Mouse (Mus musculus) embryonic facial prominence, embryonic 10.5 days (tissue): ENCODE measurements around the gene Smpd3. TPM values are rescaled to one million over a fixed set of nuclear protein-coding genes. Genes with fewer than 3 reads are reported as not detected.

ENCODE experiments used
- DNase-seq: peaks from one replicate; pipeline ENCODE4 v3.0.0-alpha.2; 2017; ENCODE audit warnings: low spot score
- H3K27ac ChIP-seq: fragments of 300-500 bp; sonication (generic); replicated peaks from 2 replicates; pipeline ENCODE4 v1.5.1; 2016; ENCODE audit warnings: mild to moderate bottlenecking
- H3K27me3 ChIP-seq: fragments of 300-500 bp; sonication (generic); replicated peaks from 2 replicates; pipeline ENCODE4 v1.6.1; 2016; ENCODE audit warnings: low read depth, mild to moderate bottlenecking; ENCODE audit not compliant: poor library complexity, severe bottlenecking
- H3K36me3 ChIP-seq: fragments of 300-500 bp; sonication (generic); replicated peaks from 2 replicates; pipeline ENCODE4 v1.6.1; 2016; ENCODE audit warnings: mild to moderate bottlenecking, moderate library complexity
- H3K4me1 ChIP-seq: fragments of 300-500 bp; sonication (generic); 2 replicates; pipeline ENCODE4 v1.6.1; 2016
- H3K4me3 ChIP-seq: fragments of 300-500 bp; sonication (generic); 2 replicates; pipeline ENCODE4 v1.5.1; 2016; ENCODE audit warnings: mild to moderate bottlenecking, moderate library complexity
- H3K9me3 ChIP-seq: fragments of 300-500 bp; sonication (generic); 2 replicates; pipeline ENCODE4 v1.6.1; 2016; ENCODE audit warnings: mild to moderate bottlenecking
- WGBS: fragments of 180-500 bp; shearing (Covaris S2); methylation state at CpG from one replicate; pipeline ENCODE4 v1.1.7; 2016; 5-methylcytosine and 5-hydroxymethylcytosine counted together
- polyA plus RNA-seq: library from polyadenylated mRNA; unstranded; fragments of >200 nt; fragmentation: Nextera tagmentation; extraction: Ambion mirVana; gene quantifications from 2 replicates; pipeline ENCODE4 v1.2.1, GENCODE M21; 2016

Smpd3 gene
- polyA plus RNA-seq, 1 experiment from 2014 or later, result 4.0 TPM

DNA sequence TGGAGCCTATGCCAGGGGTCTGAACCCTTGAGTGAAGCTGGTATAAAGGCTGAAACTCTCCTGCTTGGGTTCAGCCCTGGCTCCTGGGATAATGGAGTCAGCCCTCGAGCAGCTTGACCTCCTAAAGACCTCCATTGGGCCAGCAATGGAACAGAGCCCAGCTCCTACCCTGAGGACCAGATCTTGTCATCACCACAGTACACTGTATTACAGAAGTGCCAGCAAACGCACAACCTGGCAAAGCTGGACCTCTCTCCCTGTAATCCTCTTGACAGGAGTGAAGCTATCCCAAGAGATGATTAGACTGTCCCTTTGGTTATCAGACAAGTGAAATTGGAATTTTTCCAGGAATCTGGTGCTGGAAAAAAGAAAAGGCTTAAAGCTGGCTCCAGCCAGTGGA, 13.3 kb upstream of the Smpd3 start:
- no peaks in the 10 kb centered on the region for H3K36me3 ChIP-seq
- H3K4me3 ChIP-seq, result no peak overlapping the region
- no peaks in the 10 kb centered on the region for H3K9me3 ChIP-seq
- no peak overlapping the region for H3K27ac ChIP-seq
- no peaks in the 10 kb centered on the region for H3K27me3 ChIP-seq
- WGBS, result 59% methylated on average over 2 of the region's 2 CpGs
- no peak for DNase-seq
- H3K4me1 ChIP-seq, result peaks cover 8% of the 10 kb centered on the region

DNA sequence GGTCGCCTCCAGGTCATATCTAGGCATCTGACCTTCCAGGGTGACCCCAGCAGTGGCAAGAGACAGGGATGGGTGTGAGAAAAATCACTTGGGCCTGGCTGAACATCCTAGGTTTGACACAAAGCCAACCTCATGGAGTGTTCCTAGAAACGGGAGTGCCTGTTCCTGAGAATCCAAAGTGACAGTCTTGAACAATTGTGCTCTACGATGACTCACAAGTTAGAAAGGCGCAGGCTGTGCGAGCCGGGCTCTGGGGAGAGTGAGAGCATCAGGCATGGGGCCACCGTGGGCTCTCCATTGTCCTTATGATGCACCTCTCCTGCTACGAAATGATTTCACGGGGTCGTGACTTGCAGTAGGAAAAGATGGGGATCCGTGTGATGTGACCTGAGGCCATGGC, 11.6 kb upstream of the Smpd3 start:
- 52% methylated on average over 11 of the region's 11 CpGs for WGBS
- no peaks in the 10 kb centered on the region for H3K9me3 ChIP-seq
- H3K4me1 ChIP-seq, result peaks cover 8% of the 10 kb centered on the region

DNA sequence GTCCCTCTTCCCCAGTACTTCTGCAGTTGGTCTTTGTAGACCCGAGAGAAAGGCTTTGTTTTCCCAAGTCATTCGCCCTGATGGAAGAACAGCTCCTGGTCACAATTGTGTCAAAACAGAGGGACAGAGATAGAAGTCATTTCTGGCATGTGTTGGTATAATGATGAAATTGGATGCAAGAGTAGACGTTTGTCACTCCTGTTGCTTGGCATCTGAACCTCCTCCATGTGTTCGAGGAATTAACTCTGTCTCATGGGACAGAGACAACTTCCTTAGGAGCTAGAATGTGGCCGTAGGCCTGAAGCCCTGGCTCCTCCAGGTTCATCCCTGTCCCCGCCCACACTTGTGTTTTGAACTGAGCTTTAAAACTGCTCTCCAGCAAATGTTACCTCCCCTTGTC, 8.3 kb upstream of the Smpd3 start:
- WGBS, result 67% methylated on average over 6 of the region's 6 CpGs
- H3K27ac ChIP-seq, result no peak overlapping the region

More for the DNA sequence above, 11.6 kb upstream of the Smpd3 start:
- Histone ChIP-seq H3K27ac (no peak overlapping the region), H3K4me3 (no peak overlapping the region), H3K27me3 (no peaks in the 10 kb centered on the region), H3K36me3 (no peaks in the 10 kb centered on the region)
- no peak for DNase-seq

DNA sequence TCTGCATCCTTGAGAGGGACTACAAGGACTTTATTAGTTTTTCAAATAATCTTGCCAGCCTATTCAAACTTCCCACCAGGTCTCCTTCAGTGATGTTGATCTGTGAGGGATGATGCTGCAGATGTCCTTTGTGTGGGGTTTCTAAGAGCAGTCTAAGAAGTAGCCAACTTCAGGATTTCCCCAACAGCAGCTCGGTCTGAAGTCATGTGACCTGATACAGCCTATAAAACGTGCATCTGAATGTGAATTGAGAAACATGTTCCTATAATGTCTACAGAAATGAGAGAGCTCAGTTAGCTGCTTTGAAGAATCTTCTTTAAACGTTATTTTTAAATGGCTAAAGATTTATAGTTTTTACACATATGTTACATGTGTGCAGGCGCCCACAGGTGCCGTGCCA, 5.7 kb upstream of the Smpd3 start:
- WGBS, result 76% methylated on average over 5 of the region's 5 CpGs
- no peak for DNase-seq
- no peak overlapping the region for H3K27ac ChIP-seq

More for the DNA sequence above, 8.3 kb upstream of the Smpd3 start:
- DNase-seq, result no peak
- Histone ChIP-seq H3K36me3 (no peaks in the 10 kb centered on the region), H3K4me3 (no peak overlapping the region), H3K27me3 (no peaks in the 10 kb centered on the region), H3K9me3 (no peaks in the 10 kb centered on the region), H3K4me1 (peaks cover 9% of the 10 kb centered on the region)

DNA sequence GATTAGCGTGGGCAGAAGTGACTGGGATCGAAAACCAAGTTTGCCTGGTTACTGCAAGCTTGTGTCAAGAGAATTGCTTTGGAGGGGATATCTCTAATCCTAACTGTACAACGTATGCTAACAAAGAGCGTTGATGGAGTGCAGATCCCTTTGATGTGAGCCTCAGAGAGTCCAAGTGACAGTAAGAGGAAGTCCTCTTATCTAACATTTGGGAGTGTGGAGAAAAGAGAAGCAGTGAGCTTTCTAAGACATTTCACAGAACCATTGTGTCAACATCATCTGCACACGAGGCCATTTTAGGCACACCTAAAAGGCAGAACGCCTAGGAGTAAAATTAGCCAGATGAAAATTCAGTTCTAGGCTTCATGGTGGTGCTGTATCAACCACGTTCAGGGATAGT, 5.0 kb upstream of the Smpd3 start:
- no peak for DNase-seq
- no peaks in the 10 kb centered on the region for H3K9me3 ChIP-seq
- no peaks in the 10 kb centered on the region for H3K36me3 ChIP-seq
- no peak overlapping the region for H3K4me3 ChIP-seq
- WGBS, result 80% methylated on average over 7 of the region's 7 CpGs
- H3K27me3 ChIP-seq, result no peaks in the 10 kb centered on the region
- peaks cover 20% of the 10 kb centered on the region for H3K4me1 ChIP-seq
- no peak overlapping the region for H3K27ac ChIP-seq

More for the DNA sequence above, 5.7 kb upstream of the Smpd3 start:
- Histone ChIP-seq H3K9me3 (no peaks in the 10 kb centered on the region), H3K4me1 (peaks cover 14% of the 10 kb centered on the region), H3K36me3 (no peaks in the 10 kb centered on the region), H3K4me3 (no peak overlapping the region), H3K27me3 (no peaks in the 10 kb centered on the region)

DNA sequence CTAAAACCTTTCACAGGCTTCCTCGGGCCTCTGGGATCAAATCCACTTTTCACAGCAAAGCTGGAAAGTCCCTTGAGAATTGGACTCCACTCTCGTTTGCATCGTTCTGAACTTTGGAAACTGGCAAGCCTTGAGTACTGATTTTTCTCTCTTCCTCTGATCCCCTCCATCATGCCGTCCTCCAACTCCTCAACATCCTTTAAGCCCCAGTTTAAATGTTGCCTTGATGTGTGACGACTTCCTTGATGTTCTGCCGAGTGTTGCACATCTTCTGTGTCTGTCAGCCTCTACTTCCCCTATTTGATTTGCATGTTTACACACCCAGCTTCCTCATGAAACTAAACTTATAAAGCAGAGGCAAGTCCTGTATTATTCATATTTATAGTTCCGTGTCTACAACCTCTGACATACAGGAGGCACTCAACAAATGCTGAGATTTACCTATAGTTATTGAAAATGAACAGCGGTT, 987 bp upstream of the Smpd3 start:
- peak overlapping the region; percentile 61 for H3K4me3 ChIP-seq
- H3K36me3 ChIP-seq, result no peaks in the 10 kb centered on the region
- H3K27ac ChIP-seq, result peak overlapping the region; percentile 84; the same call in 1 of the 2 replicates
- peaks cover 37% of the 10 kb centered on the region for H3K27me3 ChIP-seq
- H3K4me1 ChIP-seq, result peaks cover 37% of the 10 kb centered on the region
- 42% methylated on average over 8 of the region's 8 CpGs for WGBS
- H3K9me3 ChIP-seq, result no peaks in the 10 kb centered on the region
- DNase-seq, result no peak

DNA sequence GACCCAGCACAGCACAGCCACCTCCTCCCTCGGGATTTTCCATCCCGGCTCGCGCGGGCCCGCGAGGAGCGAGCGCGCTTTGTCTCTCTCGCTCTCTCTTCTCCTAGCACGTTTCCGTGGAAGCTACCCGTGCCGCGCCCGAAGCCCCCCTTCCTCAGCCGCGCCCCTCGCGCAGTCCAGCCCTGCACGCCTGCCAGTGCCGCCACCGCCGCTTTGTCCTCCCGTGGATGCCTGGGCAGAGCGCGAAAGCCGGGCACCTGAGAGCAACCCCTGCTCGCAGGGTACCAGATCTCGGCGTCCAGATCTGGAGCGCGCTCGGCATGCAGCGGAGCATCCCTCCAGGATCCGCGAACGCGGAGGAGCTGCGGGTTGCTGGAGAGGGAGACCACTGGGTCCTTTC, 1.2 kb downstream of the Smpd3 start:
- Histone ChIP-seq H3K27me3 (peaks cover 37% of the 10 kb centered on the region), H3K4me1 (peaks cover 33% of the 10 kb centered on the region), H3K9me3 (no peaks in the 10 kb centered on the region), H3K4me3 (peak overlapping the region; percentile 61), H3K36me3 (no peaks in the 10 kb centered on the region), H3K27ac (peak overlapping the region; percentile 40; the same call in 1 of the 2 replicates)
- WGBS, result 3% methylated on average over 41 of the region's 41 CpGs
- DNase-seq, result peak; percentile 22

DNA sequence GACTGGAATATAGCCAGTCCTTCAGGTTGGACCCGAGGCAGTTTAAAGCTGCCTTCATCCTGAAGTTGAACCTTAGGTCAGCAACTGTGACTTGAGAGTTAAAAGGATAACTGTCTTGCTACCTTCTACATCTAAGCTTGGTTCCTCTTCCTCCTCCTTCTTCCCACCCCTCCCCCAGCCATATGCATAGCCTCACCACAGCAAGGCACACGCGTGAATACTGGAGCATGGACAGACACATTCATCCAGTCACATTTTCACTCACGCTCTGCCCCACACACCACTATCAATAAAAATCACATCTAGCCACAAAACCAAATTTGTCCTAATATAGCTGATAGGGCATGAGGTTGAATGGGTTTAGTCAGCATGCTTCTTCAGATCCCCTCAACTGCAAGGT, 1.8 kb downstream of the Smpd3 start:
- Histone ChIP-seq H3K4me3 (peak overlapping the region; percentile 61), H3K27ac (no peak overlapping the region), H3K9me3 (no peaks in the 10 kb centered on the region), H3K4me1 (peaks cover 33% of the 10 kb centered on the region), H3K27me3 (peaks cover 37% of the 10 kb centered on the region), H3K36me3 (no peaks in the 10 kb centered on the region)
- 75% methylated on average over 4 of the region's 4 CpGs for WGBS
- no peak for DNase-seq

DNA sequence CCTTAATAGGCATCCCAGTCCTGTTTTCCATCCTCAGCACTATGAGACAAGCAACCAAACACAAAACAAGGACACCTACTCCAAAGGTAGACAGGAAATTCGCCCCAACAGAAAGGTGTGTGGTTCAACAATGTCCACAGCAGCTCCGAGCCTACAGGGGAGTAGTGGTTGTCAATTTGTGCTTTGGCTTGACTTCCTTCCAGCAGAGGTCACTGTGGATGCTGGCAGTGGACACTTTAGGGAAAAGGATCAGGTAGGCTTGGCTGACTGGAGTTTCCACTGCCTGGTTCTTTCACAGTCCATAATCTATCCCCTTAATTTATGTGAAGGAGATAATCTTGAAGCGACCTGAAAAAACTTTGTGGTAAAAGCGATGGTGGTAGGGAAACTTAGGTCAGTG, 2.6 kb downstream of the Smpd3 start:
- WGBS, result 58% methylated on average over 4 of the region's 4 CpGs

DNA sequence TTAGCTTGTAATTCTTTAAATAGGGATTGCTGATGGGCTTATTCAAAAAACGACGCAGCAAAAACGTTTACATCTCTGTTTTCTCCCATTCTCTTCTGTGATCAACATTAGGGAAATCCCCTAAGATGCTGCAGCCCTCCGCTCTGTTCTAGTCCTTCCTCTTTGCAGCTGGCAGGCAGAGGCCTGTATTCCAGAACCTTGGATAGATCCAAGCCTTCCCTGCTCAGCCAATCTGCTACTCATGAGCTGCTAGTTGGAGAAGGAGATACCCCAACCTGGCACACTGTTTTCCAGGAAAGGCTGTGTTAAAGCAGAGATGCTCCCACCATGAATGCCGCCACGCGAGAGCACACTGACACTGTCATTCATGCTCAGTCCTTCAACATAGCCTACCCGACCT, 4.4 kb downstream of the Smpd3 start:
- Histone ChIP-seq H3K27ac (no peak overlapping the region), H3K4me3 (no peak overlapping the region), H3K36me3 (no peaks in the 10 kb centered on the region), H3K9me3 (no peaks in the 10 kb centered on the region), H3K4me1 (peaks cover 22% of the 10 kb centered on the region), H3K27me3 (peaks cover 37% of the 10 kb centered on the region)
- WGBS, result 43% methylated on average over 8 of the region's 8 CpGs
- DNase-seq, result peak; percentile 30

More for the DNA sequence above, 2.6 kb downstream of the Smpd3 start:
- H3K9me3 ChIP-seq, result no peaks in the 10 kb centered on the region
- H3K27ac ChIP-seq, result no peak overlapping the region
- H3K4me3 ChIP-seq, result no peak overlapping the region
- DNase-seq, result no peak
- no peaks in the 10 kb centered on the region for H3K36me3 ChIP-seq
- H3K4me1 ChIP-seq, result peaks cover 33% of the 10 kb centered on the region
- H3K27me3 ChIP-seq, result peaks cover 37% of the 10 kb centered on the region

DNA sequence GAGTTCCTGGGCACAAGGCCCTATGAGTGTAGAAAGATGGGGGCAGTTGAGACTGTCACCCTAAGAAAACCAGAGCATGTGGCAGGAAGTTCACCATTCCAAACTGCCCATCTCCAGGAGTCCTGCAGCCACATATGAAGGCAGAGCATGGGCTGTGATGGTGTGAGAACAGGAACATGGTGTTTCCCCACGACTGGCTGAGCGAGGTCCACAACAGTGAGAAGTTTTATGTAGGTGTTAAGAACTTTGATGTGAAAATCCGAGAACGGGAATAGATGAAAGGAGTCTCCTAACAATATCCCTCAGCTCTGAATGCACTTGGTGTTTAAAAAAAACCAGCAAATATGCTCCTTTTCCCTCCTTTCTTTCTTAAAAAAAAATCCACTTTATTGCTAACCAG, 5.3 kb downstream of the Smpd3 start:
- Histone ChIP-seq H3K4me1 (peaks cover 13% of the 10 kb centered on the region), H3K9me3 (no peaks in the 10 kb centered on the region), H3K27ac (no peak overlapping the region), H3K36me3 (no peaks in the 10 kb centered on the region), H3K4me3 (no peak overlapping the region), H3K27me3 (peaks cover 34% of the 10 kb centered on the region)
- WGBS, result 78% methylated on average over 4 of the region's 4 CpGs
- no peak for DNase-seq

DNA sequence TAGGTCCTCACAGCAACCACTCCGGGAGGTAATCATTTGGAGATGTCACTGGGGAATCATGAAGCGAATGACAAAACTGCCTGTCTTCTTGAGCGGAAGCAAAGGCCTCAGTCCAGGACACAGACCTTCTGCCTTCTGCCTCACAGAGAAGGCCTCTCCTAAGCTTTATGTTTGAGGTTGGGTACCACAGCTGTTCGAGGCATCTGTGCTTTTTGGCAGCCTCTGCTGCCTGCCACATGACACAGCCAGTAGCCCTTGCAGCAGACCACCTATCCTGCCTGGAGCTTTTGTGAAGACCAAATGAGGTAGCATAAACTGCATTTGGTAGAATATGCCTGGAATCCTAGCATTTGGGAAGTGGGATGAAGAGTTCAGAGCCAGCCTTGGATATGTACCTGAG, 11.2 kb downstream of the Smpd3 start:
- Histone ChIP-seq H3K9me3 (no peaks in the 10 kb centered on the region), H3K4me3 (no peak overlapping the region), H3K4me1 (no peaks in the 10 kb centered on the region; the same call in 1 of the 2 replicates), H3K27me3 (no peaks in the 10 kb centered on the region), H3K27ac (no peak overlapping the region), H3K36me3 (no peaks in the 10 kb centered on the region)
- 84% methylated on average over 4 of the region's 4 CpGs for WGBS
- DNase-seq, result no peak

DNA sequence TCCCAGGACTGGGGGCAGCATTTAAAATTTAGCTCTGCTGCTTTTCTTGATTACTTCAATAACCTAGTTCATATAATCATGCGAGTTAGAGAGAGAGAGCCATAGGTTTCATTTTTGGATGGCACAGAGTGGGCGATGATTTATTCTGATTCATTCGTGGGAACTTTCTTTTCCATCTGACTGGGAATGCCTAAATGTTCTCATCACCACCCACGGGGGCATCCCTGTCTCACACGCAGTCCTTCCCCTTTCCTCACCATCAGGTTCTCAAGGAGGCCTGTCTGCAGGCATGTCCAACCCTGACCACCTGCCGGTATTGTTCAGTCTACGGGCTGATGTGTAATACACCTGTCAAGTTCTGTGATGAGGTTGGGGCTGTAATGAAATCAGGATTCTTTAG, 16.4 kb downstream of the Smpd3 start:
- Histone ChIP-seq H3K27ac (no peak overlapping the region), H3K36me3 (no peaks in the 10 kb centered on the region), H3K4me3 (no peak overlapping the region), H3K4me1 (peaks cover 9% of the 10 kb centered on the region), H3K27me3 (no peaks in the 10 kb centered on the region), H3K9me3 (no peaks in the 10 kb centered on the region)
- WGBS, result 86% methylated on average over 7 of the region's 7 CpGs
- no peak for DNase-seq

DNA sequence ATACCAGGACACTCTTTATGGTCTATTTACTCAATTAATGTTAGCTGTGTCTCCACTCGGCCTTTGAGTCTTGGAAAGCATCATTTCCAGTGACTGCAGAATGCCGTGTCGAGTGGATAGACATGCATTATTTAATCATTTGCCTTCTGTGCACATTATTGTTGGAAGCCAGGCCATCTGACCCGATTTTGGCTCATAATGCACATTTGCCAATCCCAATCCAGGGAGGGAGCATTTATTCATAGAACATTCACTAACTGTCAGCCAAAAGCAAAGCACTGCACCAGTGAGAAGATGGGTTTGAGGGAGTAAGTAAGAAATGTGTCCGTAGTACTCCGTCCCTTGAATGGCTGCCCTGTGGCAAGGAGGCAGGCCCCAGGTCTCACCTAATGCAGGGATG, 17.8 kb downstream of the Smpd3 start:
- Histone ChIP-seq H3K27ac (no peak overlapping the region), H3K27me3 (no peaks in the 10 kb centered on the region), H3K4me3 (no peak overlapping the region), H3K4me1 (peaks cover 9% of the 10 kb centered on the region), H3K36me3 (no peaks in the 10 kb centered on the region), H3K9me3 (no peaks in the 10 kb centered on the region)
- 85% methylated on average over 6 of the region's 6 CpGs for WGBS
- no peak for DNase-seq
